Mouse (Mus musculus): ENCODE data around the gene Gm3269. TPM values are rescaled to one million over a fixed set of nuclear protein-coding genes. Genes with fewer than 3 reads are reported as not detected.
"Not testable (repeated sequence)": the region's sequence is repeated elsewhere in the genome, so short reads cannot be mapped to it uniquely, and the experiment has no call there.

Gm3269 gene
- polyA plus RNA-seq (2014; fragmentation: Nextera tagmentation; extraction: Ambion mirVana) = not detected in 2 replicates

GRCm38 (mm10) chr14:4837806-4838205 lies at the start of gene Gm3269:
Gene Gm3269 (plus strand): TSS chr14:4838106.
- H3K36me3 ChIP-seq (ENCODE audit: control insufficient read depth, insufficient read depth, low read length); H3K4me3 ChIP-seq (ENCODE audit: low read length); H3K9me3 ChIP-seq (ENCODE audit: control insufficient read depth, low read length); H3K27ac ChIP-seq (ENCODE audit: low read depth, low read length); H3K27me3 ChIP-seq (ENCODE audit: control insufficient read depth, insufficient read depth, low read length); H3K4me2 ChIP-seq (replicated peaks; ENCODE audit: low read depth, low read length); H3K9ac ChIP-seq (ENCODE audit: low read depth, low read length); H3K4me1 ChIP-seq (ENCODE audit: control insufficient read depth, insufficient read depth, low read length); ATAC-seq (ENCODE audit: low FRiP score, low TSS enrichment): not testable (repeated sequence)
- no CpG with 5 or more reads among the region's 4 CpGs for WGBS

- H3K27me3 ChIP-seq (ENCODE audit: control insufficient read depth, insufficient read depth, low read length); H3K4me2 ChIP-seq (replicated peaks; ENCODE audit: low read depth, low read length); H3K9ac ChIP-seq (ENCODE audit: low read depth, low read length); H3K4me3 ChIP-seq (ENCODE audit: low read length); H3K36me3 ChIP-seq (ENCODE audit: control insufficient read depth, insufficient read depth, low read length); H3K27ac ChIP-seq (ENCODE audit: low read depth, low read length); H3K9me3 ChIP-seq (ENCODE audit: control insufficient read depth, low read length); ATAC-seq (ENCODE audit: low FRiP score, low TSS enrichment); H3K4me1 ChIP-seq (ENCODE audit: control insufficient read depth, insufficient read depth, low read length): not testable (repeated sequence)
- WGBS = 88% methylated on average over 6 of the region's 6 CpGs
Measured at GRCm38 (mm10) chr14:4806421-4806820, 31.5 kb upstream of the Gm3269 start.

- not testable (repeated sequence) for H3K4me3 ChIP-seq (ENCODE audit: low read length); H3K27me3 ChIP-seq (ENCODE audit: control insufficient read depth, insufficient read depth, low read length); H3K4me1 ChIP-seq (ENCODE audit: control insufficient read depth, insufficient read depth, low read length); H3K9me3 ChIP-seq (ENCODE audit: control insufficient read depth, low read length); H3K27ac ChIP-seq (ENCODE audit: low read depth, low read length); H3K9ac ChIP-seq (ENCODE audit: low read depth, low read length); ATAC-seq (ENCODE audit: low FRiP score, low TSS enrichment); H3K4me2 ChIP-seq (replicated peaks; ENCODE audit: low read depth, low read length); H3K36me3 ChIP-seq (ENCODE audit: control insufficient read depth, insufficient read depth, low read length)
- 86% methylated on average over 4 of the region's 7 CpGs for WGBS
Measured at GRCm38 (mm10) chr14:4821950-4822349, 16.0 kb upstream of the Gm3269 start.

GRCm38 (mm10) chr14:4855299-4855980 lies 17.5 kb downstream of the Gm3269 start, which contains the start of gene Gm3264:
Gene Gm3264 (plus strand): TSS chr14:4855576.
- Histone ChIP-seq H3K4me2 (replicated peaks; ENCODE audit: low read depth, low read length) (peak within 1 kb of the TSS; percentile 44), H3K4me3 (ENCODE audit: low read length) (peak within 1 kb of the TSS; percentile 20)
- H3K4me1 ChIP-seq (ENCODE audit: control insufficient read depth, insufficient read depth, low read length); H3K9me3 ChIP-seq (ENCODE audit: control insufficient read depth, low read length); ATAC-seq (ENCODE audit: low FRiP score, low TSS enrichment); H3K9ac ChIP-seq (ENCODE audit: low read depth, low read length); H3K27ac ChIP-seq (ENCODE audit: low read depth, low read length); H3K36me3 ChIP-seq (ENCODE audit: control insufficient read depth, insufficient read depth, low read length); H3K27me3 ChIP-seq (ENCODE audit: control insufficient read depth, insufficient read depth, low read length): not testable (repeated sequence)
- under 1% methylated on average over 29 of the region's 59 CpGs for WGBS

GRCm38 (mm10) chr14:4892116-4892515 lies 54.2 kb downstream of the Gm3269 start, which contains the start of gene Gm3278:
Gene Gm3278 (plus strand): TSS chr14:4892416.
- 71% methylated on average over 1 of the region's 3 CpGs for WGBS
- H3K36me3 ChIP-seq (ENCODE audit: control insufficient read depth, insufficient read depth, low read length); ATAC-seq (ENCODE audit: low FRiP score, low TSS enrichment); H3K4me3 ChIP-seq (ENCODE audit: low read length); H3K9ac ChIP-seq (ENCODE audit: low read depth, low read length); H3K27ac ChIP-seq (ENCODE audit: low read depth, low read length); H3K27me3 ChIP-seq (ENCODE audit: control insufficient read depth, insufficient read depth, low read length); H3K4me2 ChIP-seq (replicated peaks; ENCODE audit: low read depth, low read length); H3K9me3 ChIP-seq (ENCODE audit: control insufficient read depth, low read length); H3K4me1 ChIP-seq (ENCODE audit: control insufficient read depth, insufficient read depth, low read length): not testable (repeated sequence)

Other genes starting within 250 kb of the Gm3269 start
- gene Gm8159, start 205.8 kb upstream of the Gm3269 start, polyA plus RNA-seq (2014; fragmentation: Nextera tagmentation; extraction: Ambion mirVana) = not detected in 2 replicates
- not detected in 2 replicates for gene Gm3239, start 173.9 kb upstream of the Gm3269 start, polyA plus RNA-seq (2014; fragmentation: Nextera tagmentation; extraction: Ambion mirVana)
- not detected in 2 replicates for gene Gm7876, start 128.9 kb upstream of the Gm3269 start, polyA plus RNA-seq (2014; fragmentation: Nextera tagmentation; extraction: Ambion mirVana)
- gene Gm3252, start 111.3 kb upstream of the Gm3269 start, polyA plus RNA-seq (2014; fragmentation: Nextera tagmentation; extraction: Ambion mirVana) = 0.19 and 0.39 TPM in 2 replicates
- not detected in 2 replicates for gene Gm9602, start 61.8 kb upstream of the Gm3269 start, polyA plus RNA-seq (2014; fragmentation: Nextera tagmentation; extraction: Ambion mirVana)
- gene Gm3264, start 17.5 kb downstream of the Gm3269 start, polyA plus RNA-seq (2014; fragmentation: Nextera tagmentation; extraction: Ambion mirVana) = 0.31 and 0.37 TPM in 2 replicates
- gene Gm3278, start 54.3 kb downstream of the Gm3269 start, polyA plus RNA-seq (2014; fragmentation: Nextera tagmentation; extraction: Ambion mirVana) = 0.17 TPM in 1 of 2 replicates, not detected in the other
- not detected in 2 replicates for gene Gm8297, start 145.8 kb downstream of the Gm3269 start, polyA plus RNA-seq (2014; fragmentation: Nextera tagmentation; extraction: Ambion mirVana)
- not detected in 2 replicates for gene Gm3298, start 177.8 kb downstream of the Gm3269 start, polyA plus RNA-seq (2014; fragmentation: Nextera tagmentation; extraction: Ambion mirVana)
- gene 4930555G01Rik, start 212.5 kb downstream of the Gm3269 start, polyA plus RNA-seq (2014; fragmentation: Nextera tagmentation; extraction: Ambion mirVana) = not detected in 2 replicates
- gene Gm8281, start 232.9 kb downstream of the Gm3269 start, polyA plus RNA-seq (2014; fragmentation: Nextera tagmentation; extraction: Ambion mirVana) = 0.30 and 1.3 TPM in 2 replicates

All from kidney, embryonic 14.5 days (tissue).